In genomic region chr3:41444243-41444753, GRCm38 (mm10) we compare ENCODE assay signal across 22 mouse cellular contexts.
DNase-seq lines count a peak whose midpoint lies in the region; ATAC-seq and TF ChIP-seq lines count a peak whose summit lies in the region.
"Had no signal": no experiment of that assay in that cellular context is flagged by ENCODE, and none has a peak within 500 bp of the region (broad histone marks: within the 10 kb centered on the region; RNA-seq: fewer than 3 reads in every experiment).

No protein-coding gene starts in this region.

- DNase-seq in forebrain, embryonic 14.5 days (ENCODE audit: low spot score) = peak; percentile 6
- DNase-seq in frontal cortex, postnatal 14 days (ENCODE audit: low spot score in 2 of 2) = no peak
- DNase-seq in right cerebral cortex, adult 18-20 months = peak; percentile 12
- no peak for DNase-seq in right cerebral cortex, postnatal 4 days
- DNase-seq in telencephalon, adult 2 months (ENCODE audit: low read depth, low spot score) = peak; percentile 48
- DNase-seq in midbrain, postnatal 0 days (ENCODE audit: low spot score) = no peak
- DNase-seq: adrenal gland, postnatal 10 days; cerebellum, adult 18-20 months; embryo, embryonic 11 days; gastrocnemius, postnatal 10 days; heart, adult 2 months; heart, postnatal 14 days had no signal

- H3K36me3 ChIP-seq in forebrain, embryonic 14.5 days (ENCODE audit: control insufficient read depth, insufficient read depth, low read length) = no peaks in the 10 kb centered on the region
- H3K36me3 ChIP-seq in forebrain, embryonic 12.5 days (replicated peaks) = no peaks in the 10 kb centered on the region
- no peaks in the 10 kb centered on the region for H3K36me3 ChIP-seq in midbrain, postnatal 0 days (ENCODE audit: insufficient read depth, low read length)
- H3K36me3 ChIP-seq: embryonic facial prominence, embryonic 15.5 days; heart, embryonic 15.5 days; hindbrain, embryonic 10.5 days; hindbrain, embryonic 15.5 days had no signal

- H3K27me3 ChIP-seq in forebrain, embryonic 14.5 days (replicated peaks; ENCODE audit: control insufficient read depth, insufficient read depth, low read length) = no peaks in the 10 kb centered on the region
- no peaks in the 10 kb centered on the region for H3K27me3 ChIP-seq in forebrain, embryonic 12.5 days
- H3K27me3 ChIP-seq in midbrain, postnatal 0 days (ENCODE audit: insufficient read depth, low read length) = no peaks in the 10 kb centered on the region
- H3K27me3 ChIP-seq: embryonic facial prominence, embryonic 15.5 days; heart, embryonic 15.5 days; hindbrain, embryonic 15.5 days had no signal

- WGBS in forebrain, embryonic 14.5 days = 83% methylated on average over 9 of the region's 9 CpGs
- WGBS in forebrain, embryonic 12.5 days = 88% methylated on average over 9 of the region's 9 CpGs
- WGBS in midbrain, postnatal 0 days = 87% methylated on average over 9 of the region's 9 CpGs

- no peak overlapping the region for H3K4me2 ChIP-seq in forebrain, embryonic 14.5 days (ENCODE audit: low read length)
- no peak overlapping the region for H3K4me2 ChIP-seq in forebrain, embryonic 12.5 days
- H3K4me2 ChIP-seq in midbrain, postnatal 0 days (ENCODE audit: low read depth, low read length, poor library complexity, severe bottlenecking) = no peak overlapping the region
- H3K4me2 ChIP-seq: embryonic facial prominence, embryonic 15.5 days; heart, embryonic 11.5 days; heart, embryonic 15.5 days; hindbrain, embryonic 15.5 days had no signal

- H3K9ac ChIP-seq in forebrain, embryonic 14.5 days (ENCODE audit: low read length) = no peak overlapping the region
- H3K9ac ChIP-seq in forebrain, embryonic 12.5 days = no peak overlapping the region
- no peak overlapping the region for H3K9ac ChIP-seq in midbrain, postnatal 0 days (replicated peaks; ENCODE audit: low read length, poor library complexity, severe bottlenecking)
- H3K9ac ChIP-seq: embryonic facial prominence, embryonic 15.5 days; heart, embryonic 15.5 days; hindbrain, embryonic 15.5 days had no signal

- H3K9me3 ChIP-seq in forebrain, embryonic 14.5 days (replicated peaks; ENCODE audit: control insufficient read depth, low read length) = no peaks in the 10 kb centered on the region
- H3K9me3 ChIP-seq in forebrain, embryonic 12.5 days = no peaks in the 10 kb centered on the region
- no peaks in the 10 kb centered on the region for H3K9me3 ChIP-seq in midbrain, postnatal 0 days (ENCODE audit: low read length)
- H3K9me3 ChIP-seq: embryonic facial prominence, embryonic 15.5 days; heart, embryonic 15.5 days; hindbrain, embryonic 10.5 days; hindbrain, embryonic 15.5 days had no signal

- no peak overlapping the region for H3K27ac ChIP-seq in forebrain, embryonic 14.5 days (ENCODE audit: low read depth, low read length)
- no peak overlapping the region for H3K27ac ChIP-seq in forebrain, embryonic 12.5 days
- no peak overlapping the region for H3K27ac ChIP-seq in midbrain, postnatal 0 days (ENCODE audit: low read depth, low read length)
- H3K27ac ChIP-seq: embryonic facial prominence, embryonic 15.5 days; heart, adult 2 months; heart, embryonic 15.5 days; hindbrain, embryonic 10.5 days; hindbrain, embryonic 15.5 days had no signal

- ATAC-seq in forebrain, embryonic 14.5 days = no peak
- ATAC-seq in forebrain, embryonic 12.5 days (ENCODE audit: low FRiP score) = no peak
- ATAC-seq in frontal cortex, adult (ENCODE audit: low TSS enrichment) = peak; percentile 83
- no peak for ATAC-seq in midbrain, postnatal 0 days (ENCODE audit: low FRiP score)
- ATAC-seq: inflammation-experienced regulatory T-cells, adult 6 months; intestine, postnatal 0 days had no signal

- no peak overlapping the region for H3K4me3 ChIP-seq in forebrain, embryonic 14.5 days (ENCODE audit: low read depth, low read length)
- no peak overlapping the region for H3K4me3 ChIP-seq in forebrain, embryonic 12.5 days (replicated peaks)
- no peak overlapping the region for H3K4me3 ChIP-seq in midbrain, postnatal 0 days (ENCODE audit: low read depth, low read length)
- H3K4me3 ChIP-seq: embryonic facial prominence, embryonic 15.5 days; erythroblast, embryonic 14.5 days; heart, adult 2 months; heart, embryonic 15.5 days; hindbrain, embryonic 10.5 days; hindbrain, embryonic 15.5 days had no signal

- H3K4me1 ChIP-seq in forebrain, embryonic 14.5 days (ENCODE audit: control insufficient read depth, insufficient read depth, low read length) = no peaks in the 10 kb centered on the region
- no peaks in the 10 kb centered on the region for H3K4me1 ChIP-seq in forebrain, embryonic 12.5 days
- no peaks in the 10 kb centered on the region for H3K4me1 ChIP-seq in midbrain, postnatal 0 days (ENCODE audit: insufficient read depth, low read length)
- H3K4me1 ChIP-seq: embryonic facial prominence, embryonic 15.5 days; hindbrain, embryonic 10.5 days; hindbrain, embryonic 15.5 days had no signal

- no peak for TF ChIP-seq CTCF in midbrain, postnatal 0 days (IDR thresholded peaks at IDR 0.05)

Comparison
In these comparisons a context has a peak if more than half of its experiments do, and no peak if none do; other contexts are left out.
1. DNase-seq: peak in forebrain, embryonic 14.5 days (single experiment), right cerebral cortex, adult 18-20 months (single experiment) and telencephalon, adult 2 months (single experiment); none in frontal cortex, postnatal 14 days (0 of 2), right cerebral cortex, postnatal 4 days (single experiment) and midbrain, postnatal 0 days (single experiment).